In the genomic region with DNA sequence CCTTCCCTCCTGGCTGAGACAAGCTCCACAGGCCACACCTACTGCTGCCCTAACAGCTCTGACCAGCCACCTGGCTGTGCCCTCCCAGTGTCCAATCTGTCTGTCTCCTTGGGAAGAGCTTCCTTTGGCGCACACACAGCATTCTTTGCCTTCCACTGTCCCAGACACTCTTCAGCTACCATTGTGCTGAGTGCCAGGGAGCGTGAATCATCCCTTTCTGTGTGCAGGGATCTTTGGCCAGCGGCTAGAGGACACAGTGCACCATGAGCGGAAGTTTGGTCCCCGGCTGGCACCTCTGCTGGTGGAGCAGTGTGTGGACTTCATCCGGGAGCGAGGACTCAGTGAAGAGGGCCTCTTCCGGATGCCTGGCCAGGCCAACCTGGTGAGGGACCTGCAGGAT, we compare ENCODE assay signal across 22 mouse cellular contexts.
DNase-seq lines count a peak whose midpoint lies in the region; ATAC-seq and TF ChIP-seq lines count a peak whose summit lies in the region.
"Had no signal": no experiment of that assay in that cellular context is flagged by ENCODE, and none has a peak within 500 bp of the region (broad histone marks: within the 10 kb centered on the region; RNA-seq: fewer than 3 reads in every experiment).

No protein-coding gene starts in this region.

- H3K27ac ChIP-seq in kidney, embryonic 15.5 days: no peak overlapping the region
- no peak overlapping the region for H3K27ac ChIP-seq in heart, adult 2 months
- H3K27ac ChIP-seq: forebrain, embryonic 13.5 days; heart, embryonic 15.5 days; hindbrain, postnatal 0 days; macrophage; midbrain, embryonic 10.5 days; stomach, postnatal 0 days had no signal

- intact Hi-C loops in heart, adult 2 months (cut with DNase I): no loop called here

- peaks cover 36% of the 10 kb centered on the region for H3K4me1 ChIP-seq in kidney, embryonic 15.5 days
- H3K4me1 ChIP-seq in heart, adult 2 months (ENCODE audit: control insufficient read depth, insufficient read depth, low read length): no peaks in the 10 kb centered on the region

- peak; percentile 51 to 64 for DNase-seq in kidney, adult 8-10 months
- DNase-seq in adipocyte (ENCODE audit: low spot score): peak; percentile 28
- peak; percentile 77 to 81 for DNase-seq in adrenal gland, postnatal 36 days
- DNase-seq in spleen, postnatal 14 days (ENCODE audit: low spot score in 2 of 2): no peak
- DNase-seq in heart, adult 2 months: no peak
- DNase-seq: cerebellum, adult 9-10 months; layer of hippocampus, adult 9-11 months; lung, adult 2 months; retina, postnatal 1 day; right cerebral cortex, postnatal 4 days had no signal

- H3K9me3 ChIP-seq in kidney, embryonic 15.5 days (replicated peaks): no peaks in the 10 kb centered on the region
- H3K9me3 ChIP-seq: forebrain, embryonic 13.5 days; heart, embryonic 15.5 days; midbrain, embryonic 10.5 days had no signal

- no peak for TF ChIP-seq EP300 in heart, adult 2 months (IDR thresholded peaks at IDR 0.05; ENCODE audit: insufficient read depth, low read depth, low read length)

- no peak overlapping the region for H3K4me3 ChIP-seq in kidney, embryonic 15.5 days (replicated peaks)
- H3K4me3 ChIP-seq in heart, adult 2 months: no peak overlapping the region
- H3K4me3 ChIP-seq: erythroblast, embryonic 14.5 days; forebrain, embryonic 13.5 days; heart, embryonic 15.5 days; midbrain, embryonic 10.5 days had no signal

- H3K27me3 ChIP-seq in kidney, embryonic 15.5 days: peaks cover 22% of the 10 kb centered on the region
- H3K27me3 ChIP-seq in heart, adult 2 months (ENCODE audit: control insufficient read depth, insufficient read depth, low read length): no peaks in the 10 kb centered on the region
- H3K27me3 ChIP-seq: forebrain, embryonic 13.5 days had no signal

- no peak overlapping the region for H3K9ac ChIP-seq in kidney, embryonic 15.5 days
- no peak overlapping the region for H3K9ac ChIP-seq in heart, adult 2 months (ENCODE audit: low read depth, low read length)
- H3K9ac ChIP-seq: forebrain, embryonic 13.5 days; heart, embryonic 15.5 days had no signal

- H3K36me3 ChIP-seq in kidney, embryonic 15.5 days: no peaks in the 10 kb centered on the region
- no peaks in the 10 kb centered on the region for H3K36me3 ChIP-seq in heart, adult 2 months (ENCODE audit: control insufficient read depth, insufficient read depth, low read length)
- H3K36me3 ChIP-seq: heart, embryonic 15.5 days; midbrain, embryonic 10.5 days had no signal

- TF ChIP-seq CTCF in heart, adult 2 months (IDR thresholded peaks at IDR 0.05): no peak

- H3K79me2 ChIP-seq in heart, adult 2 months (replicated peaks; ENCODE audit: control insufficient read depth, insufficient read depth, low read length): no peaks in the 10 kb centered on the region

- TF ChIP-seq POLR2A in heart, adult 2 months (IDR thresholded peaks at IDR 0.05; ENCODE audit: insufficient read depth, low read depth, low read length): no peak

- WGBS in kidney, embryonic 15.5 days: 86% methylated on average over 8 of the region's 8 CpGs
- 82% methylated on average over 8 of the region's 8 CpGs for WGBS in heart, adult 2 months

- no peak for ATAC-seq in kidney, embryonic 15.5 days (replicated peaks; ENCODE audit: low FRiP score)
- no peak for ATAC-seq in granulocyte monocyte progenitor cell, adult 5-6 weeks (replicated peaks; ENCODE audit: poor library complexity, severe bottlenecking)
- ATAC-seq: CD4-positive, CD25-positive, alpha-beta regulatory T cell, adult 4 months; hindbrain, postnatal 0 days; intestine, postnatal 0 days had no signal

- no peak overlapping the region for H3K4me2 ChIP-seq in kidney, embryonic 15.5 days
- H3K4me2 ChIP-seq: forebrain, embryonic 13.5 days; heart, embryonic 15.5 days; liver, embryonic 11.5 days had no signal

Comparison
In these comparisons a context has a peak if more than half of its experiments do, and no peak if none do; other contexts are left out.
1. DNase-seq: peak in kidney, adult 8-10 months (2 of 2), adipocyte (single experiment) and adrenal gland, postnatal 36 days (2 of 2); none in spleen, postnatal 14 days (0 of 2) and heart, adult 2 months (0 of 2).